ENCODE assay signal across 10 mouse cellular contexts in the genomic region with DNA sequence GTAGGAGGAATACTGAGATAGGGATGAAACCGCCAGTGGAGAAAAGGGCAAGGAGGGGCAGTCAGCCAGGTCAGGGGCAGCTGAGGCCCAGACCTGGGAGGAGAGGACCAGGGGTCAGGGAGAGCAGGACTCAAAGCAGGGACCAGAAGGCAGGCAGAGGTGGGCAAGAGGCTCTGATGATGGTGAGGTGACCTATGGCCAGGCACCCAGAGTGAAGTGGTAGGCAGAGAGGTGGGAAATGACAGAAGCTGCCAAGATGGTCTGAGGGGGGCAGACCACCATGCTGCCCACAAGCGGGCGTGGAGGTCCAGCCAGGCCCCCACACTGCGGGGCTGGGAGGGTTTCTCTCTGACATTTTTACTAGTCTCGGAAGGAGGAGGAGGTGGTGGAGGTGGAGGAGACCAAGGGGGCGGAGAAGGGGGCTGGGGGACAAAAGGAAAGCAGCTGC. TPM values are rescaled to one million over a fixed set of nuclear protein-coding genes. Genes with fewer than 3 reads are reported as not detected.
DNase-seq lines count a peak whose midpoint lies in the region; ATAC-seq lines count a peak whose summit lies in the region.
"Had no signal": no experiment of that assay in that cellular context is flagged by ENCODE, and none has a peak within 500 bp of the region (broad histone marks: within the 10 kb centered on the region; RNA-seq: fewer than 3 reads in every experiment).

No protein-coding gene starts in this region.

- intact Hi-C loops in left cerebral cortex, postnatal 14 days (cut with DNase I), result no loop called here

- peaks cover 55% of the 10 kb centered on the region for H3K4me1 ChIP-seq in kidney, embryonic 16.5 days (ENCODE audit: insufficient read depth, low read length)
- H3K4me1 ChIP-seq in embryonic facial prominence, embryonic 14.5 days (ENCODE audit: control insufficient read depth, insufficient read depth, low read length), result peaks cover 32% of the 10 kb centered on the region
- H3K4me1 ChIP-seq in limb, embryonic 10.5 days, result peaks cover 64% of the 10 kb centered on the region

- no peaks in the 10 kb centered on the region for H3K27me3 ChIP-seq in kidney, embryonic 16.5 days (ENCODE audit: insufficient read depth, low read length)
- no peaks in the 10 kb centered on the region for H3K27me3 ChIP-seq in embryonic facial prominence, embryonic 14.5 days (replicated peaks; ENCODE audit: control insufficient read depth, insufficient read depth, low read length)
- no peaks in the 10 kb centered on the region for H3K27me3 ChIP-seq in limb, embryonic 10.5 days (ENCODE audit: low read depth, poor library complexity, severe bottlenecking)

- H3K27ac ChIP-seq in kidney, embryonic 16.5 days (ENCODE audit: low read length), result peak overlapping the region; percentile 97
- H3K27ac ChIP-seq in embryonic facial prominence, embryonic 14.5 days (replicated peaks; ENCODE audit: low read depth, low read length), result peak overlapping the region; percentile 72
- peak overlapping the region; percentile 93 for H3K27ac ChIP-seq in limb, embryonic 10.5 days

- peak; percentile 73 for ATAC-seq in kidney, embryonic 16.5 days (ENCODE audit: low FRiP score, low TSS enrichment)
- no peak for ATAC-seq in embryonic facial prominence, embryonic 14.5 days (ENCODE audit: low read depth)

- no peaks in the 10 kb centered on the region for H3K36me3 ChIP-seq in kidney, embryonic 16.5 days (ENCODE audit: insufficient read depth, low read length)
- H3K36me3 ChIP-seq in embryonic facial prominence, embryonic 14.5 days (ENCODE audit: control insufficient read depth, insufficient read depth, low read length), result no peaks in the 10 kb centered on the region
- H3K36me3 ChIP-seq in limb, embryonic 10.5 days, result no peaks in the 10 kb centered on the region

- peak overlapping the region; percentile 77 for H3K9ac ChIP-seq in kidney, embryonic 16.5 days (replicated peaks; ENCODE audit: low read length)
- peak overlapping the region; percentile 63 for H3K9ac ChIP-seq in embryonic facial prominence, embryonic 14.5 days (ENCODE audit: low read depth, low read length)

- WGBS in kidney, embryonic 16.5 days, result 25% methylated on average over 5 of the region's 6 CpGs
- 38% methylated on average over 6 of the region's 6 CpGs for WGBS in embryonic facial prominence, embryonic 14.5 days
- 11% methylated on average over 6 of the region's 6 CpGs for WGBS in limb, embryonic 10.5 days

- DNase-seq in kidney, adult 11 months, result no peak
- peak; percentile 27 for DNase-seq in NIH3T3 (ENCODE audit: low read depth)
- no peak for DNase-seq in embryonic facial prominence, embryonic 14.5 days (ENCODE audit: low spot score)
- DNase-seq in limb, embryonic 10.5 days (ENCODE audit: low spot score), result no peak
- DNase-seq in left cerebral cortex, postnatal 14 days (ENCODE audit: low spot score in 2 of 2), result no peak
- no peak for DNase-seq in left cerebral cortex, adult 8-10 months (ENCODE audit: low spot score in 2 of 2)
- DNase-seq in yolk sac, embryonic 10.5 days (ENCODE audit: low spot score), result no peak

- peak overlapping the region; percentile 54 for H3K4me2 ChIP-seq in kidney, embryonic 16.5 days (replicated peaks; ENCODE audit: low read depth, low read length)
- peak overlapping the region; percentile 20 for H3K4me2 ChIP-seq in embryonic facial prominence, embryonic 14.5 days (ENCODE audit: low read depth, low read length)

- peak overlapping the region; percentile 43 for H3K4me3 ChIP-seq in kidney, embryonic 16.5 days (ENCODE audit: low read length)
- H3K4me3 ChIP-seq in embryonic facial prominence, embryonic 14.5 days (ENCODE audit: low read depth, low read length), result no peak overlapping the region
- peak overlapping the region; percentile 32 for H3K4me3 ChIP-seq in limb, embryonic 10.5 days

- H3K9me3 ChIP-seq in kidney, embryonic 16.5 days (ENCODE audit: low read length), result no peaks in the 10 kb centered on the region
- H3K9me3 ChIP-seq in embryonic facial prominence, embryonic 14.5 days (ENCODE audit: control insufficient read depth, low read length), result no peaks in the 10 kb centered on the region
- no peaks in the 10 kb centered on the region for H3K9me3 ChIP-seq in limb, embryonic 10.5 days (replicated peaks)

RNA-seq across cellular contexts. Expression of gene Lsp1, which starts 10.8 kb away (rescaled TPM):
- 141 and 156 TPM in 2 replicates for polyA plus RNA-seq in kidney, embryonic 16.5 days (2015; fragmentation: Nextera tagmentation; extraction: Ambion mirVana)
- polyA plus RNA-seq in embryonic facial prominence, embryonic 14.5 days (2014; fragmentation: Nextera tagmentation; extraction: Ambion mirVana), result 40.1 and 42.6 TPM in 2 replicates
- polyA plus RNA-seq in limb, embryonic 10.5 days (2016; fragmentation: Nextera tagmentation; extraction: Ambion mirVana), result 28.7 and 31.1 TPM in 2 replicates
- 1 to 10 TPM; 6.4 to 7.7 TPM for total RNA-seq in left cerebral cortex, postnatal 14 days (2021)
- 10 to 100 TPM; 10.8 to 18.8 (median 13.9) TPM for total RNA-seq in left cerebral cortex, adult 8-10 months (2022)
- total RNA-seq: MEL had no signal

RNA-seq across cellular contexts. Expression of gene Tnnt3, which starts 27.2 kb away (rescaled TPM):
- 14.2 and 17.2 TPM in 2 replicates for polyA plus RNA-seq in kidney, embryonic 16.5 days (2015; fragmentation: Nextera tagmentation; extraction: Ambion mirVana)
- 376 and 643 TPM in 2 replicates for polyA plus RNA-seq in embryonic facial prominence, embryonic 14.5 days (2014; fragmentation: Nextera tagmentation; extraction: Ambion mirVana)
- polyA plus RNA-seq in limb, embryonic 10.5 days (2016; fragmentation: Nextera tagmentation; extraction: Ambion mirVana), result 1.6 and 1.7 TPM in 2 replicates
- total RNA-seq in left cerebral cortex, postnatal 14 days (2021), result not detected
- 10 to 100 TPM in 1 of 4 experiments, 1 to 10 TPM in 2, under 1 TPM in 1; 0.88 to 14.3 (median 6.5) TPM for total RNA-seq in left cerebral cortex, adult 8-10 months (2022)
- total RNA-seq: MEL had no signal

RNA-seq across cellular contexts. Expression of gene Tnni2, which starts 29.8 kb away (rescaled TPM):
- polyA plus RNA-seq in kidney, embryonic 16.5 days (2015; fragmentation: Nextera tagmentation; extraction: Ambion mirVana), result 11.9 and 12.0 TPM in 2 replicates
- 319 and 564 TPM in 2 replicates for polyA plus RNA-seq in embryonic facial prominence, embryonic 14.5 days (2014; fragmentation: Nextera tagmentation; extraction: Ambion mirVana)
- polyA plus RNA-seq in limb, embryonic 10.5 days (2016; fragmentation: Nextera tagmentation; extraction: Ambion mirVana), result 2.4 and 3.6 TPM in 2 replicates
- under 1 TPM in 1 of 2 experiments, not detected in 1; 0.74 TPM for total RNA-seq in left cerebral cortex, postnatal 14 days (2021)
- total RNA-seq in left cerebral cortex, adult 8-10 months (2022), result 1 to 10 TPM; 1.9 to 9.6 (median 5.2) TPM
- total RNA-seq: MEL had no signal

RNA-seq across cellular contexts. Expression of gene Syt8, which starts 36.8 kb away (rescaled TPM):
- polyA plus RNA-seq in kidney, embryonic 16.5 days (2015; fragmentation: Nextera tagmentation; extraction: Ambion mirVana), result 2.3 and 4.0 TPM in 2 replicates
- polyA plus RNA-seq in embryonic facial prominence, embryonic 14.5 days (2014; fragmentation: Nextera tagmentation; extraction: Ambion mirVana), result 1.9 and 3.9 TPM in 2 replicates
- polyA plus RNA-seq in limb, embryonic 10.5 days (2016; fragmentation: Nextera tagmentation; extraction: Ambion mirVana), result 0.25 TPM in 1 of 2 replicates, not detected in the other
- total RNA-seq in left cerebral cortex, postnatal 14 days (2021), result under 1 TPM in 1 of 2 experiments, not detected in 1; 0.44 TPM
- total RNA-seq in left cerebral cortex, adult 8-10 months (2022), result not detected
- total RNA-seq: MEL had no signal
- polyA plus RNA-seq: neural tube, embryonic 14.5 days had no signal

Comparison
In these comparisons a context has a peak if more than half of its experiments do, and no peak if none do; other contexts are left out.
1. RNA of gene Tnnt3, which starts 27.2 kb away (polyA plus RNA-seq): 376 to 643 TPM in embryonic facial prominence, embryonic 14.5 days; 14.2 to 17.2 TPM in kidney, embryonic 16.5 days and 1.6 to 1.7 TPM in limb, embryonic 10.5 days; every median in the first group is over 10 times any median in the second.
2. RNA of gene Tnni2, which starts 29.8 kb away (polyA plus RNA-seq): 319 to 564 TPM in embryonic facial prominence, embryonic 14.5 days; 11.9 to 12.0 TPM in kidney, embryonic 16.5 days and 2.4 to 3.6 TPM in limb, embryonic 10.5 days; every median in the first group is over 10 times any median in the second.
3. Peak in every context shown above with its lines, with median percentiles within 50 percentile points of each other: H3K27ac ChIP-seq.